Mouse (Mus musculus): ENCODE measurements around the gene Pakap.

DNA sequence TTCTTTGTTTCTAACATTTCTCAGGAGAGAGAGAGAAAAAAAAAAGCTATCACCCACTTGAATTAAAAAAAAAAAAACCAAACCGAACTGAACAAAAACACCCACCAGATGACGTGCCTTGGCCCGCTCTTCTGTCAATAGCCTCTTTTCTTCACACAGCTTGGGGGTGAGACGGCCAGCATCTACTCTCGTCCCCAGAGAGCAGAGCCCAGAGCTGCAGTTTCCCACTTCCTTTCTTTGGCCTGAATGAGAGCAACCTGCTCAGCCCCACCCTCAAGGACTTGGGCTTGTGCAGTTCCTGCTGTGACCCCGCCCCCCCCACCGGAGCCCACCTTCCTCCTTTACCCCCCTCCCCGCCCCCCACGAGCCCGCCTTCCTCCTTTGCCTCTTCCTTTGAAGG, 299.5 kb downstream of the Pakap start:
- TF ChIP-seq POLR2A (IDR thresholded peaks at IDR 0.05; ENCODE audit: low read depth, low read length): no peak
- no peak for TF ChIP-seq CTCF (conservative IDR thresholded peaks at IDR 0.05; ENCODE audit: insufficient read depth, insufficient read length, low read depth, low read length)
